Mouse (Mus musculus) MEL (cell line): ENCODE measurements around the gene Tiam1.

Experiments used
- GATA1 ChIP-seq: IDR thresholded peaks from 2 replicates; pipeline ENCODE4 v1.6.1; 2011; ENCODE audit warnings: low read depth, low read length, improper control_type of control experiment
- MYC ChIP-seq: IDR thresholded peaks from 2 replicates; pipeline ENCODE4 v1.6.1; 2011; ENCODE audit warnings: low read depth, mild to moderate bottlenecking, low read length, improper control_type of control experiment, moderate library complexity
- NELFE ChIP-seq: IDR thresholded peaks from 2 replicates; pipeline ENCODE4 v1.6.1; 2011; ENCODE audit warnings: low read depth, low read length, improper control_type of control experiment
- POLR2A ChIP-seq, 2 experiments: IDR thresholded peaks; 2 replicates each; pipeline ENCODE4 v1.6.1; 2011 to 2012; ENCODE audit warnings: low read length in 2 of 2, mild to moderate bottlenecking in 2 of 2, control low read depth in 1 of 2, improper control_type of control experiment in 1 of 2, low read depth in 1 of 2, moderate library complexity in 1 of 2; ENCODE audit not compliant: control insufficient read depth in 1 of 2, insufficient read depth in 1 of 2, poor library complexity in 1 of 2
- POLR2AphosphoS5 ChIP-seq: IDR thresholded peaks from 2 replicates; pipeline ENCODE4 v1.6.1; 2012; ENCODE audit warnings: low read depth, borderline replicate concordance, mild to moderate bottlenecking, inconsistent platforms, low read length, moderate library complexity, mixed read lengths
- TCF12 ChIP-seq: IDR thresholded peaks from 2 replicates; pipeline ENCODE4 v1.6.1; 2014; ENCODE audit warnings: low read depth, mild to moderate bottlenecking, inconsistent platforms, low read length, improper control_type of control experiment, moderate library complexity
- USF1 ChIP-seq: IDR thresholded peaks from 2 replicates; pipeline ENCODE4 v1.6.1; 2014; ENCODE audit warnings: low read depth, mild to moderate bottlenecking, inconsistent platforms, low read length, improper control_type of control experiment, moderate library complexity
- ZNF384 ChIP-seq: IDR thresholded peaks from 2 replicates; pipeline ENCODE4 v1.6.1; 2012; ENCODE audit warnings: low read depth, mild to moderate bottlenecking, inconsistent platforms, low read length, improper control_type of control experiment

GRCm38 (mm10) chr16:89944604-89945283, 198.8 kb downstream of the Tiam1 start:
- TF ChIP-seq USF1, result no peak
- no peak for TF ChIP-seq GATA1
- no peak for TF ChIP-seq POLR2A (IDR thresholded peaks at IDR 0.05; ENCODE audit: control insufficient read depth in 1 of 2, insufficient read depth in 1 of 2, low read depth in 1 of 2, low read length in 2 of 2, poor library complexity in 1 of 2)
- no peak for TF ChIP-seq ZNF384
- TF ChIP-seq NELFE, result no peak
- TF ChIP-seq POLR2AphosphoS5, result no peak
- no peak for TF ChIP-seq TCF12
- no peak for TF ChIP-seq MYC
